Mouse (Mus musculus): Measurements from ENCODE around the gene Tuba3a. TPM values are rescaled to one million over a fixed set of nuclear protein-coding genes. Genes with fewer than 3 reads are reported as not detected.

Tuba3a gene
- total RNA-seq (2021) = not detected

- no peak for DNase-seq (ENCODE audit: low spot score in 2 of 2)
- intact Hi-C loops (cut with DNase I) = no loop called here
Measured at GRCm38 (mm10) chr6:125285890-125286289, at the start of gene Tuba3a. TSS of gene Tuba3a (minus strand) at chr6:125286042.

GRCm38 (mm10) chr6:125334356-125334755 lies 48.5 kb upstream of the Tuba3a start:
- intact Hi-C loops (cut with DNase I) = no loop called here
- DNase-seq (ENCODE audit: low spot score in 2 of 2) = no peak

DNA sequence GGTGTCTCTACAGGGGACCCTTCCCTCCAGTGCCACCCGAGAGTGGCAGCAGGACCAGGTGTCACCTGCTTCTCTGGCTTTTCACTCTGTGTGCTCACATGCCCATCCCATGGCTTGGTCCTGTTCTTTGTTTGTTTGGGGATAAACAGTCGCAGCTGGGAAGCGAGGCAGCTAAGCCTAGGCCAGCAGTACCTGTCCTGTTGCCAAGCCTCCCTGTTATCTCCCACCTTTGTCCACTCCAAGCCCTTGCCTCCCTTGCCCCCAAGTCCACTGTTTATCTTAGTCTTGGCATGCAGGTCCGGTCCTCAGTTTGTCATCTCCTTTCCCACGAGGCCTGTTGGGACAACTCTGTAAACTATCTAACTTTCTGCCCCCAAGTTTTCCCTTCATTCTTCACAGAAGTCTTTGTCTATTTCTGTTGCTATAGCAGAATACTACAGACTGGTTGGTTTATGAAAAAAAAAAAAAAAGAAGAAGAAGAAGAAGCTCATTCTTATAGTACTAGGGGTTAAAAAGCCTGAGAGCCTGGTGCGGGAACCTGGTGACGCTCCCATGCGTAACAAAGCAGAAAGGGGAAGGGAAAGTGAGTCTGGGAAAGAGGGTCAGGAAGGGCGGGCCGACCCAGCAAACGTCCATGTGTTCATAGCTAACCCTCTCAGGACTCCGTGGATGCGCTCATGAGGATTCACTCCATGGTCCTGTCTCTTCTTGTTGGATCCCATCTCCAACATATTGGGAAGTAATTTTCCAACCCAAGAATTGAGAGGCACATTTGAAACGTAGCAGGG lies 47.5 kb upstream of the Tuba3a start:
- intact Hi-C loops (cut with DNase I) = no loop called here
- DNase-seq (ENCODE audit: low spot score in 2 of 2) = no peak

DNA sequence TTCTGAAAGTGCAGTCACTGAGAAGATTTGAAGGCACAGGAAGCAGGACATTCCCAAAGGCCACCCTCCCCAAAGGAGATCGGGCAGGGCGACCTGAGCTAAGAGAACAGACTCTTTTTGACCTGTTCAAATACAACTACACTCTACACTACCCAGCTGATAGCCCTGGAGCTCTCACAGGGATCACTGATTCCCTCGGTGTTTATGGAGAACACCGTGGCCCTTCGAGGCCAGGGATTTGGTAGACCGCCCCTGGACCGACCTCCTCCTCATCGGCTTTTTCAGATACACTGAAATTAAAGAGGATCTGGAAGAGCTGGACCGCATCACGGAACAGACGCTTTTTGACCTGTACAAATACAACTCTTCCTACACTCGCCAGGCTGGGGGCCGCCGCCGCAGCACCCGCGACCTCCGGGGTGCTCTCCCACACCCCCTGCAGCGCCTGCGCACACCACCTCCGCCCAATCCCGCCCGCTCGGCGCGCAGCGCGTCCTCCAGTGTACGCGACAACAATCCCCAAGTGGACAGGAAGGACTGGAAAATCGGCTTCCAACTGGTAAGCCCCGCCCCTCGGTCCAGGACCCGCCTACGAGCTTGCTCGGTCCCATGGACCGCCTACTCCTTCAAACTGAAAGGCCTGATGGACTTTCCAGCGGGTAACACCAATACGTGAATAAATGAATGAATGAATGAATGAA lies 44.9 kb upstream of the Tuba3a start:
- intact Hi-C loops (cut with DNase I) = no loop called here

GRCm38 (mm10) chr6:125328243-125328642 lies 42.4 kb upstream of the Tuba3a start:
- no peak for DNase-seq (ENCODE audit: low spot score in 2 of 2)

More for the DNA sequence above, 44.9 kb upstream of the Tuba3a start:
- DNase-seq (ENCODE audit: low spot score in 2 of 2) = peak; percentile 60 to 73

DNA sequence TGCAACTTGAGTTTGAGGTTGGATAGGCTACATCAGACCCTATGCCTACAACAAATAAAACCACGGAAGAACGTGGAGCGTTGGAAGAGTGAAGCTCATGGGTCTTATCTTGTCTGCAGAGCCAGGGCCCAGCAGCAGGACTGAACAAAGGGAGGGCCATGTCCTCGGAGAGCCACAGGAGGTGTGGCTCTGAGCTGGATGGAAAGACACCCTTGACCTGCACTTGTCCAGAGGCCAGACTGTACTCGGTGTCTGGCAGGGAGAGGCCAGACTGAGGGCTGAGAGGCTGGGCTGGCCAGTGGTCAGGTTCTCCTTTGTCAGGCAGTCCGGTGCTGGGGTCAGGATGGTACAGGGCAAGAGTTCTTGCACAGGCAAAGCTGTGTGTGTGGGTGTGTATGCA lies 39.5 kb upstream of the Tuba3a start:
- no peak for DNase-seq (ENCODE audit: low spot score in 2 of 2)
- intact Hi-C loops (cut with DNase I) = no loop called here

More at GRCm38 (mm10) chr6:125328243-125328642, 42.4 kb upstream of the Tuba3a start:
- intact Hi-C loops (cut with DNase I) = no loop called here

DNA sequence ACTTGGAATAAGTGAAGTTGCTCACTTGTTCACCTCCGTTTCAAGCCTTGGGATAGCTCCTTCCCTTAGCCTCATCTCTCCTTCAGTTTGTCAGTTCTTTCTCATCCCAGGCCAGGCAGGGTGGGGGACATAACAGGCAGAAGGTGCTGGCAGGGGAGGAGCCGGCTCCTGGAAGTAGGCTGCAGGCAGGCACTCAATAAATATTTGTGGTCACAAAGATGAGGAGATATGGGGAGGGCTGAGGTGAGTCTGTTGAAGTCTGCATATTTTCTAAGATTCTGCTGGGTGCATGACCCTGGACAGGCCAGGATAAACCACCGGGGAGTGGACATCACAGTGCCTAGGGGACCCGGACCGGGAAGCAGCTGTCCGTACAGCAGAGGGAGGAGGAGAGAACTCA lies 37.7 kb upstream of the Tuba3a start:
- DNase-seq (ENCODE audit: low spot score in 2 of 2) = no peak
- intact Hi-C loops (cut with DNase I) = no loop called here

GRCm38 (mm10) chr6:125322794-125323193 lies 37.0 kb upstream of the Tuba3a start:
- intact Hi-C loops (cut with DNase I) = no loop called here
- peak; percentile 20 to 24 for DNase-seq (ENCODE audit: low spot score in 2 of 2)

- intact Hi-C loops (cut with DNase I) = no loop called here
- no peak for DNase-seq (ENCODE audit: low spot score in 2 of 2)
Measured at GRCm38 (mm10) chr6:125321114-125321855, 35.4 kb upstream of the Tuba3a start.

DNA sequence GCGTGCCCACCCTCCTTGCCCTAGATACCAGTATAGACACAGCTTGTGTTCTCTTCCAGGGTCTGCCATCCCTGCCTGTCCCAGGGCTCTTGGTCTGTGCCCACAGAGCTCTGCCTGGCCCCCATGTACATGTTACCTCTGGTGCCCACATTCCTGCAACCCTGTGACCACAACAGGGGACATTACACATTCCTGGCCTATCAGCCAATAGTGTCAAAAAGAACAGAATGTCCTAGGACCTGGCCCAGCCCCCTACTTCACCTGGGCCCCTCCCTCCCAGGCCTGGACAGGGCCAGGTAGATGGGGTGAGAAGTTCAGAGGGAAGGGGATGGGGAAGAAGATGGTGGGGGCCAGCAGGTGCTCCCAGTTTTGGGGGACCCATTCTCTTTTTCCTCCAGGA lies 34.5 kb upstream of the Tuba3a start, which contains the start of gene Scnn1a:
TSS of gene Scnn1a (plus strand) at position 337 of the 400 bp plus-strand sequence.
- DNase-seq (ENCODE audit: low spot score in 2 of 2) = no peak
- intact Hi-C loops (cut with DNase I) = no loop called here

DNA sequence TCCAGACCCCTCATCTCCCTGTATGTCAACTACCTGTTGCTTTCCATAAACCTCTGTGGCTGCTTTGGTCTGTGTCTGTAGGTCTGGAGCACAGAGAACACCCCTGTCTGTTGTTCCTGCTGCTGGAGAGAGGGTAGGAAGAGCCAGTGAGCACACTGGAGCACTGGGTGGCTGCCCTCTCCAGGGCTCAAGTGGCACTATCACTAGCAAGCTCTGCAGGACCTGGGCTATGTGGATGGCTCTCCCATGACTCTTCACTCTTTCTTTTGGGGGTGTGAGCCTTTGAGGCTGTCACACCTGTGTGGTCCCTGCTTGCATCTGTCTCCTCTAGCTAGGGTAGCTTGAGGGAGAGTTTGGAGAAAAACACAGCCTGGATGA lies 34.1 kb upstream of the Tuba3a start:
- intact Hi-C loops (cut with DNase I) = no loop called here
- no peak for DNase-seq (ENCODE audit: low spot score in 2 of 2)

- intact Hi-C loops (cut with DNase I) = no loop called here
- DNase-seq (ENCODE audit: low spot score in 2 of 2) = no peak
Measured at GRCm38 (mm10) chr6:125318981-125319918, 33.4 kb upstream of the Tuba3a start.

- intact Hi-C loops (cut with DNase I) = no loop called here
- DNase-seq (ENCODE audit: low spot score in 2 of 2) = no peak
Measured at GRCm38 (mm10) chr6:125317077-125317476, 31.2 kb upstream of the Tuba3a start.

DNA sequence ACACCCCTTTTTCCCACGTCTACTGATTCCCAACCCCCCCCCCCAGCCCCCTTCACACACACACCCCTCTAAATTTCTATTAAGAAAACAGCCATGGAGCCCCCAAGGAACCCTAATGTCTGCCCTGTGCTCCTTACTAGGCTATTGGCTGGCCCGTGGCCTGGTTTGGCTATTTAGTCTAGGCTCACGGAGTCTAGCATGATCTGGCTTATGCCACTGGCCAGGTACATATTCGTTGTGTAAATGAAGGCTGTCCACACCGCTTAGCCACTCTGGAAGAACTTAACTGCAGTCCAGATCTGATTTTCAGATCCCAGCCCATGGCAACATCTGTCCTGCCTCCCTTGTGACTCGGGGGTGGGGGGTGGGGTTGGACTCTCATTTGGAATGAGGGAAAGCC lies 28.9 kb upstream of the Tuba3a start:
- intact Hi-C loops (cut with DNase I) = no loop called here
- DNase-seq (ENCODE audit: low spot score in 2 of 2) = no peak

GRCm38 (mm10) chr6:125314231-125314563 lies 28.4 kb upstream of the Tuba3a start:
- intact Hi-C loops (cut with DNase I) = no loop called here

DNA sequence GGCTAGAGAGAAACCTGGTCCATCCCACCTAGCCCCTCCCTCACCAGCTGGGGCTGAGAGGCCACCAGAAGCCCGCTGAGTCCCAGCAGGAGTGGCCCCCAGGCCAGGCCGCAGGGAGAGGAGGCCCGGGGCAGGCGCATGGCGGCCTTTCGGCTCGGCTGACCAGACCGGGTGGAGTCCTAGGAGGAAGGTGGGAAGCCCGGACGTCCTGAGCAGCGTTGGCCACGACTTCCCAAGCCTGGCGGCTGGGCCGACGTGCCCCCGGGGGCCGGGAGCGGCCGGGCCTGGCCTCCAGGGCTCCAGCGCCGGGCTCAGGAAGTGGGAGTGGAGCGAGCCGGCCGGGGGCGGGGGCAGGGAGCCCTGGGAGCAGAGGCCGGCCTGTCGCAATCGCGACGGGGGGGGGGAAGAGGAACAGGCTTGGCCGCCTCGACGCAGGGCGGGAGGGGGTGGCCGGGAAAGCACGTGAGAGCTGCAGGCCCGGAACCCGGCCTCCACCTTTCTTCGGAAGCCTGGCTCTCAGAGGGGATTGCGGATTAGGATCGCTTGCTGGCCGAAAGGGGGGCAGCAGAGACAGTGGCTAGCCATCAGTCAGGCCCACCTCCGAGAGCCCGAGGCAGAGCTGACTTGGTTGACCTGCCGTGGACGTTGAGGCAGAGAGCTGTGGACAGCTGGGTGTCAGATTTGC lies 27.8 kb upstream of the Tuba3a start, which contains the start of gene Ltbr:
TSS of gene Ltbr (minus strand) at position 340 of the 685 bp plus-strand sequence.
- intact Hi-C loops (cut with DNase I) = no loop called here
- DNase-seq (ENCODE audit: low spot score in 2 of 2) = peak; percentile 22 to 24

More at GRCm38 (mm10) chr6:125314231-125314563, 28.4 kb upstream of the Tuba3a start:
- DNase-seq (ENCODE audit: low spot score in 2 of 2) = no peak

GRCm38 (mm10) chr6:125312581-125313355 lies 26.9 kb upstream of the Tuba3a start:
- intact Hi-C loops (cut with DNase I) = no loop called here
- no peak for DNase-seq (ENCODE audit: low spot score in 2 of 2)

DNA sequence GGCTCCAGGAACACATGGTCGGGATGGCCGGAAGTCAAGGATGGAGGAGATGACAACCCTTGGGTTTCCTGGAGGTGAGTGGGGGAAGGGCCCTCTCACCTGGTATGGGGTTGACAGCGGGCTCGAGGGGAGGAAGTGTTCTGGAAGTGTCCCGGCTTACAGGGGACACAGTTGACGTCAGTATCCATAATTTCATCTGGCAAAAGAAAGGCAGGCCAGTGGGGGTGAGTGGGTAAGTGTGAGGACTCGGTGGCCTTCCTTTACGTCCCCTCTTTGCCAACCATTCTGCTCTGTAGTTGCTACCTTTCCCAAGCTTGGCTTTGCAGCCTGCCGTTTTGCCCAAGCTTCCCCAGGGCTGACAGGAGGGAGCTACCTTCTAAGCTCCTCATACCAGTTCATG lies 26.3 kb upstream of the Tuba3a start:
- no peak for DNase-seq (ENCODE audit: low spot score in 2 of 2)
- intact Hi-C loops (cut with DNase I) = no loop called here
